Mouse (Mus musculus): ENCODE measurements around the gene Cacna1c.

The Cacna1c gene

DNA sequence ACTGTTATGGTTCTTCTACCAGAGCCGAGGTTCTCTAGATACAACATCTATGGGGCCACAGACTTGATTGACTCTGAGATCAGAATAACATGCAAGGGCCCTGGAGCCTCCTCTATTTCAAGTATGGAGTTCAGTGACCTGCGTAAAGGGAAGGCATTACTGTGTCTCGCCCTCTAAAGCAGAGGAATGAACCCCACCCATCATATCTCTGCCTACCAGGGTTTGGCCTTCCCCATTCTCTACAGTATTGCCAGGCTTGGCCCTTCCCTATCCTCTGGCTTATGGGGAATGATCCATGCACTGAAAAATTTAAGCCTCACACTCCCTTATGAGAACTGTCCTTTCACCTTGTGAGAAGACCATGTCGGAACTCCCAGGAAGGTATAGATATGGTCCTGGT, 198.8 kb downstream of the Cacna1c start:
- no peak for DNase-seq

DNA sequence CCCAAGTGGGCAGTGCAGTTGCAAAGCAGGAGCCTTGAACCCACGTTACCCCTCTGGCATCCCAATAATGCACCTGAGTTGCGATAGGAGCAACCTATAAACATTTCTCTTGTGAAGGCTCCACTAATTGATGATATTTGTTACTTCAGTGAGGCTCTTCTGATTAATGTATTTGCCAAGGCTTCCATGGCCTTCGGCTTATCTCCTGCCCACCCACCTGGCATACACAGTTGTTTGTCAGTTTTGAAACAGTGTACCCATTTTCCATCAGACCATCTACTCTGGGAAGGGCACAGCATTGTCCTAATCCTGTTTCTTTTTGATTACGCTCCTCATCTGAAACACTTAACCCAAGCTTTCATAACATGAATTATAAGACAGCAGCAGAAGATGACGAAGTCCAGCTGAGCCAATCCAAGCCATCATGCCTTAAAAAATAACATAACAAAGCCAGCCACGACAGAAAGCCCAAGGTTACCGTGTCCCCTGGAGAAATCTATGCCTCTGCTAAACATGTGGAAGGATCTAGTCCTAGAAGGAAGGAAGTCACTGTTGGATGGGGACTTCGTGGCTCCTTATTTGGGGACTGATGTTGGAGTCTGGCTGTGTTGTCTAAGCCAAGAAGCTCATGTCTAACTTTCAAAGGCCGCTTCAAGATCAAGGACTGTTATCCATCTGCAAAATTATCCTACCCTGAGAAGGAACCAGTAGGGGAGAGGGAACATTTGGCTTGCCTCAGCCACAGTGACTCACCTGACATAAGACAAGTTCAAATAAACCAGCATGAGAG, 201.8 kb downstream of the Cacna1c start:
- DNase-seq: no peak

DNA sequence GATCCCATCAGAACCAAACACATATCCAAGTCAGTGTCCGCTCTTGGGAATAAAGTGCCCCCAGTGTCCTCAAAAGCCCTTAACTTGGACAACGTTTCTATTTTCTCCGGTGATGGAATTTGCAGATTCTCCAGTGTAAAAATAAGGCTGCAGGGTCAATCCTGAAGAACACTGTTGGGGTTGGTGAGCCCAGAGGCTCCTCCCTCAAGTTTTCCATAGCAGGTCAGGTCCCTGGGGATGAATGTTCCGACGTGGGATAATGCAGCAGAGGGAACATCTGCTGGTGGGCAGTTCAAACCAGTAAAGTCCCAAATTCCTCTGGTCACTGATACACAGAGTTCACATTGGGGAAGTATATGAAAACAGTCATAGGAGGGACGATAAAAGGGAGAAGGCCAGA, 203.8 kb downstream of the Cacna1c start:
- peak; percentile 40 for DNase-seq

DNA sequence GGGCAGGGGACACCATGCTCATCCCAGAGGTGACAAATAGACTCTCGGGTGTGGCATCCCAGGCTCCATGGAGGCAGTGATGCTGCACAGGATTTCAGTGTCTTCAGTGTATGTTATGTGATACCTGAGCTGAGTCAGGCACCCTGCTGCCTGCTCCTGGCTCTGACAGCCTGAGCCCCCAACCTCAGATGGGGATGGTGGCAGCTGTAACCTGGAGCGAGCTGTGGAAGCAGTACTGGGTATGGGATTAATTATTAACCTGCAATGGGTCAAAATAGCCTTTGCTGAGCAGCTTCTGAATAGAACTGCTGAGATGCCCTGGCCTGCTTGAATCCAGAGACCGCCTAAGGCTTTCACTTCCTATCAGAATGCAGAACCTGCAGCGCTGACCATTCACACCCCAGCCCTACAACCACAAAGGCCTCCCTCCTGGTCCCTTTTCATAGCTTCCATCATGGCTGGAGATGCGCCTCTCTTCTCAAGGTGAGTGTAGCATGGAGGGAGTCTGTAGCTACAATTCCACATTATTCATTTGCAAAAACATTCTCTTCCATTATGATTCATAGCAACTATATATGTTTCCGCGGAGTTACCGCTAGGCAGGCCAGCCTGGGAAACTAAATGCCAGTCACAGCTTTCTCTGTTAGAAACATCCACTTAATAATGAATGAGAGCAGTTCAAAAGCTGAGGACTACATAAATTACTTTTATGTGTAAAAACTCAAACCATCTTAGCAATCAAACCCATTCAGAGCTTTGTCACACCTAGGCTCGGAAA, 206.0 kb downstream of the Cacna1c start:
- peak; percentile 20 for DNase-seq

DNA sequence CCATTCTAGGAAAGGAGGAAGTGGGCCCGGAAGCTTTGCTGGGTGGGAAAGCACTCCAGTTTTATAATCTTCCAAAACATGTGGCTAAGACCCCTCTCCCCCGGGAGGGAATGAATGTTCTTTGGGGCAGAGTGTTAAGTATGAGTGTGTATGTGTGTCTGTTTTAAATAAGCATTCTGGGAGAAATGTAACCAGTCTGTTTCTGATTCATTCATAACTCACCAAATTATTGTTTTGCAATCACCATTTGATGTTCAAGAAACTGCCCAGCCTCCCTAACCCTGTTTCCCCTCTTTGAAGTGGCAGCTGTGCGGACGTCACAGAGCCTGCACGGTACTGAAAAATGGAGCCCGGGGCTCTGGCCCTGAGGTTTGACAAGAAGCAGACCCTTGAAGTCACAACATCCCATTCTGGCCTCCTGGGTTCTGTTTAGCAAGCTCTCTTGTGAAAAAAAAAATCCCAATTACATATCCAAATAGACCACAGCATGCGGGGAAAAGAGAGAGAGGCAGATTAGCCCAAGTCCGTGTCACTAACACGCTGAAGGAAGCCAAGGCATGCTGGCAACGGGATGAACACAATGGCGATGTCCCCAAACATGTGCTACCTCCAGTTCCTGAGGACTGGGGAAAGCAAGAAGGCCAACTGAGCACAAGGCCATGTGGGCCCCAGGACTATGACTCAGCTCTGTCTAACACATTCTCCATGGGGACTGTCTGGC, 211.9 kb downstream of the Cacna1c start:
- DNase-seq: no peak

DNA sequence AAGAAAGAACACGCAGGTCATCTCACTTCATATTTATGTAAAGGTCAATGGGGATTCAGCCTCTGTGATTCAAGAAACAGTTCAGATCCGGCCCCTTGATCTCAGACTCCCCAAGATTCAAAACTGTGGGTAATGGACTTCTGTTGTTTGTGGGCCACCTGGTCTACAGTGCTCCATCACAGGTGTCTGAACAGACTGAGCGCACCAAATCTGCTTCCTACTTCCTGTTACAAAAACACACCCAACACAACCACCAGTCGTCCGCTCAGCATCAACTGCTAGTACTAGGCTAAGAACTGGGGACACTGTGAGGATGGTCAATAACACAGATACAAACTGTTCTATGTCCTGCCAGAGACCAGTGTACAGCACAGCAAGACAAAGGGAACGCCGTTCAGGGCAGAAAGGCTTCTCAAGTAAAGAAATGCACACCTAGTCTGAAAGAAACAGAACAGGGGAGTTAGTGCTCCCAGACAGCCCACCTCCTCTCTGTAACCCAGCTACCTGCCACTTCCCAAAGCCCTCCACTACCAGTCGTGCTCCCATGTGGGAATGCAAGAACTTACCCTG, 212.7 kb downstream of the Cacna1c start:
- no peak for DNase-seq

DNA sequence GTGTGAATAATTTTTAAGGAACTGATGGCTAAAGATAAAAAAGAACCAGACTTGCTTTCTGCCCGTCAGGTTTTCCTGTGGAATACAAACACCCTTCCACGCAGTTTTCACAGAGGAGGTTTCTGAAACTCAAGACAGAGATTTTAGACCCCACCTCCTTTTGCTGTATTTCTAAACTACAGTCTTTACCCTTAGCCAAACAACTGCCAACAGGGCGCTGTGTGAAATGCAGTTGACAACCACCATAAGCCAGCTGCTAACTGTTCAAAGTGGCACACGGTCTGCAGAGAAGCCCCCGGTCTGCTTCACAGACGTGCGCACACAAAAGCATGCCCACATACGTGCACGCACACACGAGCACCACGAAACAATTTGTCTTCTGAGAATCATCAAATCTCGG, 216.0 kb downstream of the Cacna1c start:
- DNase-seq: no peak

DNA sequence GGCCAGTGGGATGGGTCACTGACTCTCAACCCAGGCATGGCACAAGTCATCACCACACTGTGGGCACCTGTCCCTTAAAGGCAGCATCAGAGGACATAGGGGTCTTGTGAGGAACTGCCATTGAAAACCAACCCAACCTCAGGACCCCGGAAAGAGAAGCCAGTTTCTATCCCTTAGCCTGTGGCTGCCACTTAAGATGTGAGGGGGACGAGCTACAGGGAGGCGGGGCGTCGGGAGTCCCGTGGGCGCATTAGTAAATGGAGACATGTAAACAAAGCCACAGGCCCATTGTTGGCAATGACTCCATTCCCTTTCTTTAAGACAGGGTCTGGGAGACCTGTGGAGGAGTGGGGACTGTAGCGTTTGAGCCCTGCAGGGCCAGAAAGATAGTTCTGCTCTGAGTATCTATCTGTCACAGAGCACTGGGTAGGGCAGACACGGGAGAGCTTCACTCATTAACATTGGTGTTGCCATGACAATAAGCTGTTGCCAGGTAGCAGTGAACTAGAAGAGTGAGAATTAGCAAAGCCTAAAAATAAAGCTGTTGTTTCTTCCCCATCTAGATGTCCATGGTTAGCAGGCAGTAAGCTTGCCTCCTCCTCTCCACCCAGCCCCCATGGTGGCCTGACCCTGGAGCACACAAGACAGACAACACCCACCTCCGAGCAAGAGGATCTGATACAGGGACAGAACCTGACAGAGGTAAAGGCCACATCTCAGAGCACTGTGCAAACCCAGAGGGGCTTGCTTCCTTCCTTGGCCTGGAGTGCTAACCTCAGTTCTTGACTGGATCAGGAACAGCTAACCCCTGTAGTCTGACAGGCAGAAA, 218.6 kb downstream of the Cacna1c start:
- no peak for DNase-seq

DNA sequence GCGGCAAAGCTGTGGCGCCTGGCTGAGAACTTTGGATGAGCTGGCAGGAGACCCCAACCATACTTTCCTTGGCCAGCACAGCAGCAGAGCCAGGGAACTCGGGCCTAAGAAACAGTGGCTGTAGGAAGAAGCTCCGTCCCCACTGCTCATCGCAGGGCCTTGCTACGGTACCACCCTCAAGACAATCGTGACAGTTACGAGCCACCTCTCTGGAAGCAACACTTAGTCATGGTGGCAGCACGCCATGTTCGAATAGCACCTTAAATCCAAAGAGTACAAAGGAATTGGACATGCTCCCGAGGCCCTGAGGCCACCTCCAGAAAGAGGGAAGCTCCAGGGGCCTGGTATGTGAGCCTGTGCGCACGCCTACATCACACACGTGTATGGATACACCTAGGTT, 219.6 kb downstream of the Cacna1c start:
- DNase-seq: no peak

DNA sequence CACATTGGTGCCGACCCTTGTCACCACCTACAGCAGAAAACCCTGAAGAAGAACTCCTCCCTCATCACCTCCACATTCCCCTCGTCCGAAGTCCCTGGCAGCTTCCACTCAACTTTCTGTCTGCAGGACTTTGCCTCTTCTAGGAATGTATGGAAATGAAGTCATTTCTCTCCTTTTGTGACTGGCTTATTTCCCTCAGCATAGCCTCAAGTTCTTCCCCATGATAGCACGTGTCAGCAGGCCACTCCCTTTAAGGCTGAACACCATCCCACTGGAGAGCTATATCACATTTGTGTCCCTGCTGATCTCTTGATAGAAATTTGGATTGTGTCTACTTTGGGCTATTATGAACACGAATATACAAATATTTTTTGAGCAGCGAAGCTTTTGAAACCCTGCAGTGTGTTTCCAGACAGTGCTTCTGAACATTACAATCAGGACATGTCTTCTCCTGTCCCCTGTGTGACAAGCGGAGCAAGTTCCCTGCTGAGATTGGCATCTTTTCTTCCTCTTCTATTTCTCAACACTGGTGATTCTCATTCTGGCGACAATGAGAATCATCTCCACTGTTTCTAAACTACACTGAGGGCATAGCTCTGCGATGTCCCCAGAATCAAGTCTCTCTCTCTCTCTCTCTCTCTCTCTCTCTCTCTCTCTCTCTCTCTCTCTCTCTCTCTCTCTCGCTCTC, 224.2 kb downstream of the Cacna1c start:
- DNase-seq: peak; percentile 31

DNA sequence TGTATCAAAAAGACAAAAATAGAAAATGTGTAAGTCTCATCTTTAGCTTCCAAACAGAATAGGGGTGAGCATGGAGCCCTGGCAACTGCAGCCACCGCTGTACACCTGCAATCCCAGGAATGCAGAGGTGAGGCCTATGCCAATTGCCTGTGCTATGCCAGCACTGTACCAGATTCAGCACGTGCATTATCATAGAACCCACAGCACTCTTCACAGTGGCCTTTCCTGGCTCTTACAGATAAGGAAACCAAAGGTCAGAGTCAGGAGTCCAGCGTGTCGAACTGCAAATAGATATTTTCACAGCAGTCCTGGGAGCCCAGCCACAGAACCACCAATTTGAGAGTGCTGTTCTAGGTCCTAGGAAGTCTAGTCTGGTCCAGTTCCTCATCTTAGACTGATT, 227.4 kb downstream of the Cacna1c start:
- no peak for DNase-seq

DNA sequence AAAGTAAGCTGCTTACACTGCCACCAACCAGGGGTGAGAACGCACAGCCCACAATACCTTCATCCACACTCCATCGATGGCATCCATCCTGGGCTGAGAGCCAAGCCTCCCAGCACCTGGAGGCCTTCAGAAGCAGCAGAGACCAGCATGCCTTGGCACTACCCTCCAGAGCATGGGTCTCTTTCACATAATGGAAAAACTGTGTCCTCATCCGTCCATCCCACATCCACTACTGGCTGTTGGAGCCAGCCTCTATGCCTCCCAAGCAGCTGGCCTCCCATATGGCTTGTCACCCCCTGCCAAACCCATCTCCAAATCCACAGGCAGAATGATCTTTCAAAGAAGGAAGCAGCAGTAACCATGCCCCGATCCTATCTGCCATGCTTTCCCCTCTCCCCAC, 229.3 kb downstream of the Cacna1c start:
- no peak for DNase-seq

DNA sequence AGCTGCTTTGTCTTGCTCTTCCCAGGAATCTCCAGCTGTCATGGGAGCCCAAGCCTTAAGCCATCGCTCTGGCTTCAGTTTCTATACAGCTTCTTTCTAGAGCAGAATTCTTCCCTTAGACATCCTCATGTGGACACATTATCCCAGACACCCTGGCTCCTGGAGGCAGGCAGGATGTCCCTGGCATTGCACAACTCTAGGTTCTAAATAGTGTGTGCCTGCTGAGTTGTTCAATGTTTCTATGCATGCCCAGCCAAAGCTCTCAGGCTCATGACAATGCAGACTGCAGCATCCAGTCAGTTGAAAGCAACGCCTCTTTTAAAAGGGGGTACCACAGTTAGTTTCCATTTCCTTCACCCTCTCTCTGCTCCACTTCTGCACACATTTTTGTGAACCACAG, 230.6 kb downstream of the Cacna1c start:
- no peak for DNase-seq

DNA sequence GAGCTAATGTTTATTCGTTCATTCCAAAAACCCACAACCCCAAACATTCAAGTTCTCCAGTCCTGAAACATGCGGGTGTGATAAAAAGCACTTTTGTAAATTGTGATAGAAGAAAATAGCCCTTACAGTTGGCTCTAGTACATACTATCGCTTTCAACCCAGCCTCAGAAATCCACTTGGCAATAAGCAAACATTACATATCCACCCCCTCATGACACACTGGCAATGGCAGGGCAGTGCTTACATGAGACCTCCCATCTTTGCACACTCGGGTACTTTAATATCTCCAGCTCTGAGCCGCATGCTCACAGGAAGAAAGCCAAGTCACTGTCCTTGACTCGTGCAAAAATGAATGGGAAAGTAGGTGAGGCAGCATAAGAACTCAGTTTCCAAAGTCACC, 232.4 kb downstream of the Cacna1c start:
- DNase-seq: no peak

DNA sequence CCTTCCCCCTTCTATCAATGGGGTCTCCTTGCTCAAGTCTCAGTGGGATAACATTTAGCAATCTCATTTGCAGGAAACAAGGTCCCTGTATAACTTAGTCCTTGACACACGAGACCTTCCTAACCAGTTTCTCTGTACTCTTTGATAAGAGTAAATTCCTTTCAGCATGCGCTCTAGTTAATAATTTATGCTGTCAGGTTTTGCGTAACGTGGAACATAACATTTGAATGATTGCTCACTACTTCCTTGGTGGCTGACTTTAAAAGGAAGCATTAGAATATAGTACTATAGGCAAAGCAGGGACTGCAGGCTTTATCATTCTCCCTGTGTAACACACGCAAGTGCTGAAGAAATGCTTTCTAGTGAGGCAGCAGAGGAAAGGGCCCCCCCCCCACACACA, 232.9 kb downstream of the Cacna1c start:
- DNase-seq: peak; percentile 6

DNA sequence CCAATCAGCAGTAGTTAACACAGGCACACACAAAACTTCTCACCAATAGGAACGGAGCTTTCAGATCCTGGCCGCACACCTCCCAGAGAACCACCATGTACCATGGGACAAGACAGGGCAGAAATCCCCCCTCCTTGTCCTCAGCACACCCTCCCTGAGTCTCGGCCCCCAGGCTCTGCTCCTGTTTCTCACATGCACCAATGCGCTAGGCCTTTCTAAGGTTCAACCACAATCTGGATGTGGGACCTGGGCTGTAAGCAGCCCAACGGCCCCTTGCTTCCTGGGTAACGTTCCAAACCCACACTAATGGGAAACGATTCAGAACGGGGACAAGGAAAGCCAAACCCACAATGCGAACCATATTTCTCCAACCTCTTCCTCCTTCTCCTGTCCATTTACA, 237.7 kb downstream of the Cacna1c start:
- no peak for DNase-seq

DNA sequence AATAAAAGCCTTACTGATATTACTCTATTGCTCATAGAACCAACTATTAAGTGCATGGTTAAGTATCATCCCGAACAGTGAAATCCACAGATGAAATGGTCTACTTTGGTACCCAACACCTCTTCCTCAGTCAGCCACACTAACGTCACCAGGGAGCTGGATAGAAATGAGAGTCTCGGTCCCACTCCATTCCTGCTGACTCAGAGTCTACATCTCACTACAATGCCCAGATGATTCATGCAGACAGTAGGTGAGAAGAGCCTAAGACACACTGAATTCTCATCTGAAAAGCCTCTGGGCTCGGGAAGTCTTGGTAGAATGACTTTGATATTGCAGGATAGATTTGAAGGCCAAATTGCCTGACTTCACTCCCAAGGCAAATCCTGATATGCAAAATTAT, 240.0 kb downstream of the Cacna1c start:
- no peak for DNase-seq

DNA sequence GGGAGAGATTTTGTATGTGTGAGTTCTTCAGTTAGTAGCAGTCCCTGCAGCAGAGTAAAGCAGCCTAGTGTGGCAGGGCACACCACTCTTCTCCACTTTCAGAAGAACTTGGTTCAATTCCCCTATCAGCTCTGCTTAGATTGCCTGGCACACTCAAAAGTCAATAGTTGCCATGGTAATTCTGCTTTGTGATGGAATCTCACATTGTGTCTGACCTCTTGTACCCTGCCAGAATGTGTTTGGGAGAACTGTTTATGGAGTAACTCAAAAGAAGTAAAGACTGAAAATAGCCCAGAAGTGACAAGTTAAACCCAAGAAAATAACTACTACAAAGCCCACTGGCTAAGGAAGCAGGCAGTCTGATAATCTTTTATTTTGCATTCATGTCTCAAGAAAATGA, 240.4 kb downstream of the Cacna1c start:
- DNase-seq: no peak

DNA sequence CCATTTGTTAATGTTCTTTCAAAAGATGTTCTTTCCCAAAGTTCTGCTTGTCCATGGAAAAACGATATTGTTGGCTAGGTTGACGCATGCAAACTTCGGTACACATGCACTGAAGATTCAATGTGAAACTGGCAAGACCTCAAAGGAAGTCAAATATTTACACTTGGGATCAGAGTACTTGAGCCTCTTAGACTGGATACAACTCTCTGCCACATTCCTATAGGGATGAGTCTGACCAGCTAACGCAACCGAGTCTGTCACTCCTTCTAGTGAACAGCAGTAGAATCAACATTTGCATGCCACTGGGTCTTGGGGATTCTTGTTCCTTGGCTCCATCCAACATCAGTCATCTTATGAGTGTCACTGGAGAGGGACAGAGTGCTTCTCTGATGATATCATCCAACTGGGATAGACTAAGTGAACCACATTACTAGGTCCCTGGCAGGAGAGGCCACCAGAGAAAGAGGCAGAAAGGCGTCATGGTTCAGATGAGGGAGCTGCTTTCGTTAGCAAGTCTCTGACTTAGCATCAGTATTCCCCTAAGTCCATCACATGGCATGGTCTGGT, 241.1 kb downstream of the Cacna1c start:
- no peak for DNase-seq

DNA sequence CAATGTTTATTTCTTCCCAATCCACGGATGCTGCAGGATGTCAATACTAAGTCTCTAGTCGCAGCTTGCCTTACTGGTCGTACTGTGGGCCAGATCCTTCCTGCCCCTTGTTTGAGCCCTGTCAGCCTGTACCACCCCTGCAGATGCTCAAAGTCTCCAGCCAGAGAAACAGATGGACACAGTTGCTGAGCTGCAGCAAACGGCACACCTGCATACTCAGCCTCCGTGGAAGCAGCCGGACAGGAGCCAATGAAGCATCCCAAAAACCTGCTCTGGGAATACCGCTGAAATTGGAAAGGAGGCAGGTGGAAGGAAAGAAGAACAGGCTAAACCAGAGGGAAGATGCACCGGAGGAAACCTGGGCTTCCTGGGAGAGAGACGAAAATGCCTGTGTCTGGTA, 243.8 kb downstream of the Cacna1c start:
- no peak for DNase-seq

DNA sequence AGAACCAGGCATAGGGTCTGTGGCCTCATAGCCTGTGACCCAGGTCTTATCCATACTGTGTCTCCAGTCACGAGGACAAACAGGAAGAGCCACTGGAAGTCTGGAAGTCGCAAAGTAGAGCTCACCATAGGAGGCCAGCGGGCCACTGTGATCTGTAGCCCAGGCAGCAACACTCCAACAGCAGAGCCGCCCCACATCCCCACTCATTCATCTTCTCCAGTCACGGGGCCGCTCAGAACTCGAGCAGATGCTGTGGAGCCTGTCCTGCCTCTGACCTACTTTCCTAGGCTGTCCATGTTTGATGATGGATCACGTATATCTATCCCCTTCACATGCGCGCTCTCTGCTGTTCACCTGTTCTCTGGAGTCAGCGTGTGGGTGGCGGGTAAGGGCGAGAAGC, 246.0 kb downstream of the Cacna1c start:
- peak; percentile 2 for DNase-seq

DNA sequence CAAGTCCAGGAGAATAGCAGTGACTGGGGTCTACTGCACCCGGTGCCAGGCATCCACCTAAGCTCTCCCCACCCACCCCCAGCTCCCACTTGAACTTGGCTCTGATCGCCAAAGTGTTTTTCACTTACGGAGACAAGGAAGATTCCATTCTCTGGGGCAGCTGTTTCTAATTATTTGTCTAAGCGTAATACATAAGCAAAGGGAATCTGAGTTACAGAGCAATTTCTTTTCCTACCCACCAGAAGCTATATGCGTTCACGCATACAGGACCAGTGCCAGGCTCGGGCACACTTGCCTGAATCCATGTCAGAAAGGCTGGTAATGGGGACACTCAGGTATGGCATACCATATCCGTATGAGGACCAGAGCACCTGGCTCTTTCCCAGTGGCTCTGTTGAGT, 248.9 kb downstream of the Cacna1c start:
- DNase-seq: no peak
